Mouse (Mus musculus) skeletal muscle tissue, adult 2 months (tissue): ENCODE measurements around the gene Abi3.
A peak's percentile ranks its signal among the peaks of the same experiment; 100 is the strongest.

ENCODE experiments used
- DNase-seq: peaks from one replicate; pipeline ENCODE4 v3.0.0-alpha.2; 2012; ENCODE audit warnings: low read depth, low spot score

The Abi3 gene

DNA sequence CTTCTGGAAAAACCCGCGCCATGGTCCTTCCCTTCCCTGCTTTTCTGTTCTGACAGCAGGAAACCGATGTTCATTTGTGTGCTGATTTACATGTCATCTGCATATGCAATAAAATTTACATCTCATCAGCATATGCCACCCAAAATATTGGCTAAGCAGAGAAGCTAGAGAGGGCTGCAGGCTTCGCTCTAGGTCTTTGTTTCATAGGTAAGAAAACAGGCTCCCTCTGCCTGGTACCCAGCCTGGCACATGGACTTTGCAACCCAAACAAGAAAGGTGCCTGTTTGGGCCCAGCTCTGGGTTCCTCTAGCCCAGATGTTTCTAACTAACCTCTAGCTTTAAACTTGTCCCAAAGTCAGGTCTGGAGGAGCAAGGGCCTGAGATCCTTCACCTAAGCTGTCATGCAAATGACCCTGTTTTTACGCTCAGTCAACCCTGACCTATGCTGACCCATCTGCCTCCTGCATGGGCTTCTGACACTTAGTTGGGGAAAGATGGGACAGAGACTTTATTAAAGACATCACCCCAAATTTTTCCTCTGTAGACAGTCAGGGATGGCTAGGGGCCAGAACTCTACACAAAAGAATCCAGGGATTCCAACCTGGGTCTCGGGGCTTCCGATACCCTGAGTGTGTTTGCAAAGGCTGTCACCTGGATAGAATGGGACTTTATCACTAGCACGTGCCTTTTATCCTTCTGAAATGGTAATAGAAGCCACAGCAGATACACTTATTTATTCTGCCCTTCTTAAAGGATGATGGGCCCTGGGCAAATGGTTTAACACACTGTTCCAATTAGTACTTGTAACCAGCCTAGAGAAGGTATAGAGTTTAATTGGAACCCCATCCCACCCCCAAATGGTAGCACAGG, 3.0 kb downstream of the Abi3 start:
- no peak for DNase-seq

DNA sequence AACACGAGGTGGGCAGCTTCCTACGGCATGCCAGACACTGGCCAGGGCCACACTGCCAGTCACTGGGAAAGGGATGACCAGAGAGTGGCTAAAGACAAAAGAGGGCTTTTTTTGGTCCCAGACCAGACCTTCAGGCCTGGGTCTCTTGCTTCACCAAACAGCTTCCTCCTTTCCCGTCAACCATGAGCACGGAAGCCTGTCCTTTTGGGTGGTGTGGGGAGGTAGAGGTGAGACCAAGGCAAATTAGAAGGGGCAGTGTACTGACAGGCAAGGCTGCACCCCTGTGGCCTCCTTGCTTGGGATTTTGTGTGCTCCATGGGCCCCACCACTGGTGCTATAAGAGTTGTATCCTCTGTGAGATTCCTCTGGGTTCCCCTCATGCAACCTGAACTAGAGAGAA, 3.7 kb downstream of the Abi3 start:
- no peak for DNase-seq

DNA sequence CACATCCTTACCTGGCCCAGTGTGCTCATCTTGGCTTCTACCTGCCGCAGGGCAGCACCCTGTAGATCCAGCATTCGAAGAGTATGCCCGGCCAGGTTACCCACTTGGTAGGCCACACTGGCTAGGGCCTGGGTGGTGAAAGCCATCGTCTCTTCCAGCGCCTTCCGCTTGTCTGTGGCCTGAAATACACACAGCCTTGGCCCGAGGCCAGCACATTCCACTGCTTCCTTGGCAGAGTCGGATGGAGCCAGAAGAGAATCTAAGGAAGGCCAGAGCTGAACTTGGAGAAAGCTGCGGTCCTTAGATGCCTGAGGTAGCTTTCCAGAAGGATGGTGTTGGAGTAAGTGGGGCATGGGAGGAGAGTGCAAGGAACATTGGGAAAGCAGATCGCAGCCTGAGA, 5.2 kb downstream of the Abi3 start, which contains the start of gene Gngt2:
Gene Gngt2 (plus strand): TSS at position 158 of the 400 bp plus-strand sequence.
- DNase-seq: peak; percentile 83

DNA sequence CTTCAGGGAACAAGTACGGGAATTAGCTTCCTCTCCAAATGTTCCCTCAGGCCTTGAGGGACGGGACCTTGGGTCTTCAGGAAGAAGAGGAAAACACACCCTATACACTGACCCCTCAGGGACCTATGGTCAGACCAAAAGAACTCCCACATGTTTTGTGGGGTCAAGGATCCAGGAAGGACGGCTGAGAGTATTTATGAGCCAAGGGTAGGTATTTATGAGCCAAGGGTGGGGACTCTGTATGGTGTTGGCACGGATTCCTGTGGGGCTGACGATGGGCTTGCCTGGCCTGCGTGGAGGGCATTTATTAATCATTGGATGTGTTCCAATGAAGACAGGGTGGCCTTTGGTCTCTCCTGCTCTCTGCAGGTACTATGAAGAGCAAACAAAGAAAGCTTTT, 5.8 kb downstream of the Abi3 start:
- DNase-seq: no peak

DNA sequence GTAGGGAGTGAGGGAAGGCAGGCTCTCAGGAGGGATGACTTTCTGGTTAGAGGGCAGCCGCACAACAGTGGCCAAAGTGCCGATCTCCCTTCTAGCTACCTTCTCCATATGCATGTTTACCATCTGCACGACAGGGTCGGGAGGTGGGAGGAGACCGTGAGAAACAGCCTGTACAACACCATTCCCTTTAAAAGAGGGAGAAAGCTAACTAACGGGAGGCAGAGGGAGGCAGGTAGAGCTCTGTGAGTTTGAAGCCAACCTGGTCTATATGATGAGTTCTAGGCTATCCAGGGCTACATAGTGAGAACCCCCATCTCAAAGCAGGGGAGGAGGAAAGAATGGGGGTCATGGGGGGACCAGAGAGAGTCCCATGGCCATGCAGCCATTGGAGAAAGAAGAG, 6.4 kb downstream of the Abi3 start:
- no peak for DNase-seq

DNA sequence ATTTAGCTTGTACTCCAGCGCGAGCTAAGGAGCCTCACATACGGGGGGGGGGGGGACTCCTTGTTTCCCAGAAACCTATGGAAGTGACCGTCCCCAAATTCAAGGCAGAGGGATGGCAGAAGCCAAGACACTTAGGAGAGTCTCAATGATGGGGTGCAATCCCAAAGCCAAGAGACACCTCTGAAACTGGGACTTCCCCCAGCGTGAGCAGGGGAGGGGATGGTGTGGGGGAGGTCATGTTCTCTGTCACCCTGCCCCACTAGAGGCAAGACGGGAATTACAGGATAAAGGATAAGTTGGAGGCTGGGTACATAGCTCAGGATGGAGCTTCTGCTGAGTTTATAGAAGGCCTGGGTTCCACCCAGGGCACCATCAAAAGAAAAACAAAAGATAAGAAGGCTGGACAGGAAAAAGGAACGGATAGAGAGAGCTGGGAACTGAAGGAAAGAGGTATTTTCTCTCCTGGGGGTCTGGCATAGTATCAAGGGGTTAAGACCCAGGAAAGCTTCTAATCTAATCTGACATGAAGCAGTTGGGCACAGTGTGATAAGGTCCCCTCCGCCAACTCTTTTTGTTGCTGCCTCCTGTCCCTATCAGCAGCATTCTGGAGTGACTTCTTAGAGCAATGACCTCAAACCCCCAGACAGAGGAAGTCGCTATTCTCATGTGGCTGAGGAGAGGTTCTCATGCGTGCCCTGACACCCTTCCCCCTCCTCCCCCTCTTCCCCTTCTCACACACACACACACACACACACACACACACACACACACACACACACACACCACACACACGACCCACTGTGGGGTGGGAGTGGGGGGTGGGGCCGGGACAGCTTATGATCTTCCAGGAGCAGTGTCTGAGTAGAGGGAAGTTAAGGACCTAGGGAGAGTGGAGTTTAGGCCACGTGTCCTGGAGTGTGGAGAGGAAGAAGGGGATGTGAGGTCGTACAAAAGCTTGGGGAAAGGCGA, 7.2 kb downstream of the Abi3 start:
- DNase-seq: peak; percentile 40

DNA sequence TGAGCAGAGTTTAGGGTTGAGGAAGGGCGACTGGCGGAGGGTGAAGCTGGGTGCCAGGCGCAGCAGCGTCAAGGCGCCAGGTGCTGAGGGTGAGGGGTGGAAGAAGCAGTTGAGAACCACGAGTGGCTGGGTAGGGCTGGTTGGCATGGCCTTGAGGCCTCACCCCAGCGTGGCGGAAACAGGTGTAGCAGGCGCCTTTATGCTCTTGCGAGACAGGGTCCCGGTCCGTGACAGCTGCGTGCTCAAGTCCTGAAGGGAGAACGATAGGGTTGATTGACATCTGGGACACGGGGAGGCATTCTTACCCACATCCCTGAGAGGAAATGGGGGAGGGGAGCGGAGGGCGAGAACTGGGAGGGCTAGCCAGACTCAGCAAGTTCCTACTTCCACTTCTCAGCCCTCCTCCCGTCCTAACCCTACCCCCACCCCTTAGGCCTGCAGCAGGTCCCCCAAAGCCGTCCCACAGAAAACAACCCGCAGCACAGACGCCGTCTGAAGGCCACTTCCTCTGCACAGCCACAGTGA, 8.1 kb downstream of the Abi3 start:
- no peak for DNase-seq

DNA sequence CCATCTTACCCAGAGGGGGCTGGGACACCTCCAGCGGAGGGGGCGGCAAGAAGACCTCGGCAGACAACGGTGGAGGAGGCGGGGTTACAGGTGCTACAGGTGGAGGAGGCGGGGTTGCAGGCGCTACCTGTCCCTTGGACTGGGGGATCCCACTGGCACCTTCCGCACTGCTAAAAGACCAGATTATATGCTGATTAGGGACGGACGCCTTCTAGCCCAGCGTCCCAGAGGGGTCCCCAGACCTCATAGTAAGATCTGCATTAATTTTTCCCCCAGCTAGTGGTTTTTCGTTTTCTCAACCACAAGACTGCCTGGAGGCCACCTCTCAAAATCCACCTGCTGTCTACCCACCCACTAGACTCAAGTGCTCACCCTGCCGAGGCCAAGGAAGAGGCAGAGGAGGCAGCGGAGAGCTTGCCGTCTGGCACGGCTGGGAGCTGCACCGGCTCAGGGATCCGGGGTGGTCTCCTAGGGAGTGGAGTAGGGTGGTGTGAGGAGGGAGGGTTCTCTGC, 8.6 kb downstream of the Abi3 start:
- no peak for DNase-seq

DNA sequence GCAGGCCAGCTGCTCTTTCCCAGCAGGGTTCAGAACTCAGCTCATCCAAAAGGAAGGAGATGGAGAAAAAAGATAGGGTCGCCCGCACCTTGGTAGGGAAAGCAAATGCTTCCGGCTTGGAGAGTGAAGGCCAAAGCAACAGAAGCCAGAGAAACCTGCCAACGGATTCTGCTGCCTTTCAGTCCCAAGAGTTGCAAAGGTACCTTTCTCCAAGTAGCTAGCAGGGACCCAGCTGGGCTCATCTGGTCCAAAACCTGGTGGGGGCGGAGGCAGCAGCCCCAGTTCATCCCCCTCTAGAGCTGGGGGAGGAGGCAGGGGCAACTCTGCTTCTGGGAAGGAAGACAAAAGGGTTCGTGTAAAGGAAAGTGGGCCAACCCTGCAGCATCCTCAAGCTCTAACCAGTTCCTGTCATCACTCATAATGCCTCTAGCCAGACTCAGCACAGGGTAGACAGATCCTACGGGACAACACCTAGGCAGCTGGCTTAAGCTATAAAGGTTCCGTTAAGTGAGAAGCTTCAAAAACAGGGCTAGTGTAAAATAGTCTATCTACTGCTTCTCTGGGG, 9.2 kb downstream of the Abi3 start:
- DNase-seq: no peak

DNA sequence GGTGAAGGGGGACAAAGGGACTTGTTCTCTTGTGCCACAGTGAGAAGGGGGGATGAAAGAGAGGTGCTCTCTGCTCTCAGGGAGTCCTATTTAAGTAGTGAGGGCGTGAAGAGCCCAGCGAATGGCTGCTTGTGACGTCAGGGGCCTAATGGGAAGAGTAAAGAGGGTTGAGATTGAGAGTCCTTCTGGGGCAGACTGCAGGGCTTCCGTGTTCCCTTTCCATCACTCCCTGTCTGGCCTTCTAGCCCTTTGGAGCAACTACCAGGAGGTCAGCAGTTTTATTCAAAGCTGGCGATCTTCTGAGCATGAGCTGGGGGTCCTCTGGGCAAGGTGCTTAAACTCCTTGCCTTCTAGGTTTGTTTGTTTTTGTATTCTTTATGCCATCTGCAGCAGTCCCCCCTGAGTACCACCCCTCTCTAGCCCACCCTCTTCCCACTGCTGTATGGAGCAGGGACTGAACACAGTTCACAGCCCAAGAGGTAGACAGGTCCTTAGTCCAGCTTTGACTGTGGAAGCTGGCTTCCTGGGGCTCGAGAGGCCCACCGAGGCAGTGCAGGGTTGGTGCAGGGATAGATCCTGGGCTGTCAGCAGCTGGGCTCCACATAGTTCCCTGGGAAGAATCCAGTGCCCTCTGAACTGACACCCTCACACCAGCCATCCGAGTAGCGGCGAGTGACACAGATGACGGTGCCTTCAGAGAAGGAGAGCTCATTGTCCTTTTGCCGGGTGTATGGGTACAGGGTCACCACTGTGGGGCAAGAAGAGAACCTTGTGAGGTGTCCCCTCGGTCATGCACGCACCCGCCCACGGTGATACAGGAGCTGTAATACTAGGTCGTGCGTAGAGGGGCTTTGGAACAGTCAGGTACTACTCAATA, 9.9 kb downstream of the Abi3 start:
- DNase-seq: no peak

DNA sequence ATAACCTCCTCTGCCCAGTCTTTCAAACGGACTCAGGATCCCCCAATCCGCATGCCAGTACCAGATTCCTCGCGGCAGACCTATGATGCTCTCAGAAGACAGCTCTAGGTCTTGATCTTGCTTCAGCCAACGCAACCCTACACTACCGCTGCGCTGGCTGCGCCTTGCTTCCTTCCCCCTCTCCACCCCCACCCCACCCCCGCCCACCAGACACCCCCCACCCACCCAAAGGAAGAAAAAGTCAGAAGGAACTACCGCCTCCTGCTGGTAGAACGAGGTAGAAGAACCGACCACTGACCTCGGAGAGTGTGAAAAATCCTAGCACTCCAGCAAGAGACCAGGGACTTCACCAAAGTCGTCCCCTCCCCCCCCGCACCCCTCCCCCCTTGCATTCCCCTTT, 10.6 kb downstream of the Abi3 start:
- no peak for DNase-seq

DNA sequence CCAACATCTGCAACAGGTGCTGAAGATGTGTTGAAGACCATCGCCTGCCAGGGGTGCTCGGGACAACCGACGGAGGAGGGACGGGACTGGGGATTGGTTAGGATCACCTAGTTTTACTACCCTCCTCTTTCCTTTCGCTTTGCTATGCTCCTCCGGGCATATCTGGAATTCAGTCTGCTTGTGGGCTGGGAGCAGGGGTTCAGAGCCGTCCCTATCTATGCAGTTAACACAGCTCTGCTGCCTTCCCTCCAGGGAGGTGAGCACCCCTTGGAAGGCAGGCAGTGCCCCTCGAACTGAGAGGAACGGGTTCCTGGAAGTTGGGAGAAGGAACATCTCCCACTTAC, 11.0 kb downstream of the Abi3 start:
- DNase-seq: no peak

DNA sequence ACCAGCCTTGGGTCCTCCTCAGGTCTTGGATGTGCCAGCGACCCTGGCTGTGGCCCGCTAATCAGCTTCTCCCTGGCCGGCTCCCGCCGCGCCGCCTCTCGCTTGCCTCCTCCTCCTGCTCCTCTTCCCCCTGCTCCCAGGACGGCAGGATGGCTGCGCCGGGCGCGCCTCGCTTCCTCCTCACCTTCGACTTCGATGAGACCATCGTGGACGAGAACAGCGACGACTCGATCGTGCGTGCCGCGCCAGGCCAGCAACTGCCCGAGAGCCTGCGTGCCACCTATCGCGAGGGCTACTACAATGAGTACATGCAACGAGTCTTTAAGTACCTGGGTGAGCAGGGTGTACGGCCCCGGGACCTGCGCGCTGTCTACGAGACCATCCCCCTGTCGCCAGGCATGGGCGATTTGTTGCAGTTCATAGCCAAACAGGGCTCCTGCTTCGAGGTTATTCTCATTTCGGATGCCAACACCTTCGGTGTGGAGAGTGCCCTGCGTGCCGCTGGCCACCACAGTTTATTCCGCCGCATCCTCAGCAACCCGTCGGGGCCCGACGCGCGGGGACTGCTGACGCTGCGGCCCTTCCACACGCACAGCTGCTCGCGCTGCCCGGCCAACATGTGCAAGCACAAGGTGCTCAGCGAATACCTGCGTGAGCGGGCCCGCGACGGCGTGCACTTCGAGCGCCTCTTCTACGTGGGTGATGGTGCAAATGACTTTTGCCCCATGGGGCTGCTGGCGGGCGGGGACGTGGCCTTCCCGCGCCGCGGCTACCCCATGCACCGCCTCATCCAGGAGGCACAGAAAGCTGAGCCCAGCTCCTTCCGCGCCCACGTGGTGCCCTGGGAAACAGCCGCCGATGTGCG, 11.6 kb downstream of the Abi3 start:
- no peak for DNase-seq

DNA sequence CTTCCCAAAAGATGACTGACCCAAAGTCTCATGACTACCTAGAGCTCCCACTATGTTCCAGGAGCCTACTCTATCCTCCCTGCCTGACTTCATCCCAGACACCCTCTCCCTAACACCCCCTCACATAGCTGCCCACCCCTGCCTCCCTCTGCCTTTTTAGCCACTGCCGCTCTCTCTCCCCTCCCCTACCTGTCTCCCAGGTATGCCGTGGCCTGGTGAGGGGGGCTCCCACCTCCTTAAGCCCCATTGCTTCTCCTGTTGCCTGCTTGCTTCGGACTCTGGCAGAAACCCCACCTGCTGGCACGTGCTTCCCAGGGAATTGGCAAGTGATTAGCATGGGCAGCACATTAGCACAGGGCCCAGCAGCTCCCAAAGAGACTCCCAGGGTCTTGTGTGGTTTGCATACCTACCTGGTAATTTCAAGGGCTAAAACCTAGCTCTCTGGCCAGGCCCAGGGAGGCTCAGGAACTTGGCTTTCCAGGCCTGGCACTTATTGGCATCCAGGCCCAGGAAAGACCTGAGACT, 12.7 kb downstream of the Abi3 start:
- DNase-seq: no peak

DNA sequence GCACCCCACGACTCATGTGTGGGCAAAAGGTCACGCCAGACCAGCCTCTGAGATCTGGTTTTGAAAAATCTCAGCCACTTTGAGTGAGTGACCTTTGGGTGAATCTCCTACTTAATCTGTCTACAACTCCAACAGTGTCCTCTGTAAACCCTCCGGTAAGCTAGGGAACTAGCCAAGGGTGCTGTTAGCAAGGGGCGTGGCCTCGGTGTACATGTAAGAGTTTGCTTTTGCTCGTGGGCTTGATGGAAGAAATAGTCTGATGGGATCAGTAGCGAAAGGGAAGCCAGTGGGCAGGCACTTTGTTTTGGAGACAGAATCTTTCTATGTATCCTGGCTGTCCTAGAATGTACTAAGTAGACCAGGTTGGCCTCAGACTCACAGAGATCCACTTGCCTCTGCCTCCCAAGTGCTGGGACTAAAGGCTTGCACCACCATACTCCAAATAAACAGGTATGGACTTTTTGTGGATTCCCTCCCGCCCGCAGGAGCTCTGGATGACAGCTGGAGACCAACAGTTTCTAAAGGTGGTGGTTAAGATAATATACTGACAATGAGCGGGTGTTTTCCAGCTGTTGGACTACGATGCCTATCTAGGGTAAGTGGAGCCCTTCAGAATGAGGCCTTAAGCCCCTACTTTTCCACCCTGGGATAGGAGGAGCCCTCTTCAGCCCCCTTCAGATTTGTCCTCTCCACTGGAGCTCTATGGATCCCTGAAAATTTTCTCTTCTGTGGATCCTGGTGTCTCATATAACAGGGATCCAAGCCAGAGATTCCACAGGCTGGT, 13.9 kb downstream of the Abi3 start:
- DNase-seq: no peak

DNA sequence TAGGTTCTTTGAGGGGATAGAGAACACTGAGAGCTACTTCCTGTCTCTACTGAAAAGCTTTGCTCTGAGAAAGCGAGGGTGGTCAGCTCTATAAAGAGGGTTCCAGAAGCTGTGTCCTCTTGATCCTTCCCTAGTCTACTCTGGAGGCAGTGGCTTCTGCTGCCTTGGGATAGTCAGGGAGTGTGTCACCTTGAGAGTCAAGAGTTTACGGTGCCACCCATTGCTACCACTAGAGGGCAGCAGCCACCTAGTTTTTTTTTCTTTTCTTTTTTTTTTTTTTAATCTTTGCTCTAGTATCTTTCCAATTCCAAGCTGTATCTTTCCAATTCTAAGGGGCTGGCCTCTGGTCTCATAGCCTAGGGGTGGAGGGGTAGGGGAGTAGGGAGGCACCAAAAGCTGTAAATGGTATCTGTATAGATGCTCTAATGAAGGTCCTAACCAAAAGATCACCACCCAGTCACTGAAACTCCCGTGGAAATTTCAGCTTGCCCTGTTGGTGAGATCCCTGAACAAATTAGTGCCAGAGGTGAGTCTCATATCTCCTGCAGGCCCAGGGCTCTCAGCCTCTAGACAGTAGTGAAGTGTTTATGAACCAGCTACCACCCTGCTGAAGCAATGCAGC, 14.7 kb downstream of the Abi3 start:
- peak; percentile 66 for DNase-seq

DNA sequence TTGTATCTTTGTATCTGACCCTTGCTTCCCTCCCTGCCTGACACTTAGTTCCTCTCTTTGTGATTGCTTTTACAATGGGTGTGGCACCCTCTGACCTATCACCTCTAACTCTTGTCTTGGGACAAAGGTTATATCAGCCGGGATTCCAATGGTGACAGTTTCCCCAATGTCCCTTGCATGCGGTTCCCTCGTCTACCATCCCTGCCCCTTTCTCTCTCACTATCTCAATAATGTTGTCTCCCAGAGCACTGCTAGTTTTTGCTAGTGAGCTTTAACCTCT, 15.2 kb downstream of the Abi3 start:
- DNase-seq: no peak

DNA sequence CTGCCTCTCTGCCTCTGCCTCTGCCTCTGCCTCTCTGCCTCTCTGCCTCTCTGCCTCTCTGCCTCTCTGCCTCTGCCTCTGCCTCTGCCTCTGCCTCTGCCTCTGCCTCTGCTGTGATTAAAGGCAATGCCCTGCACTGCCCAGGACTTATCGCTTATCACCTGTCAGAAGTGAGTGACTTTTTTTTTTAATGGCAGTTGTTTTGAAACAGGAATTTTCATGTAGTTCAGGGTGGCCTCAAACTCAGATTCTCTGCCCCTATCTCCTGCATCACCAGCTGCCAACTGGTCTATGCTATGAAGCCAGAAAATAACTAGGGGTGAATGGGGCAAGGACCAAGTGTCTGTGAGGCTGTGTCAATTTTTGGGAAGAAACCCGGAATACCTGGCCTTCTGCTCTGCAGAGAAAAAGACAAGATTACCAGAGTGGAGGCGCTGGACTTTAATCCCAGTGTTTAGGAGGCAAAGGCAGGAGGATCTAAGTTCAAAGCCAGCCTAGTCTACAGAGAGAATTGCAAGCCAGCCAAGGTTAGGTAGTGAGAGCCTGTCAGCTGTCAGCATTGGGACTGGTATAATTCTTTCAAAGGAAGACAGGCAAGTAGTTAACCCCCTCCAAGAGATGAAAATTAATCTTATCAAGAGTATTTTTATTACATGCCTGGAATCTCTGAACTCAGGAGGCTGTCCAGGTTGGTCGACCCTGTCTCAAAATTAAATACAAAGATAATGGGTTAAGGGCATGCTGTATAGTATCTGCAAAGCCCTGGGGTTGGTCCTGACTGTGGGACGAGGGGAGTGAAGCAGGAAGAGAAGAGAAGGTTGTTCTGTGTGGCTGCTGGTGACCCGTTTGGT, 15.7 kb downstream of the Abi3 start:
- DNase-seq: no peak
